Mouse (Mus musculus) C2C12 (cell line): ENCODE data around the gene Slc5a9.

ENCODE experiments used
- CTCF ChIP-seq: IDR thresholded peaks from one replicate; pipeline ENCODE4 v1.5.1; 2011; ENCODE audit not compliant: control insufficient read depth, insufficient read depth, insufficient read length
- MAX ChIP-seq: IDR thresholded peaks from one replicate; pipeline ENCODE4 v1.6.1; 2011; ENCODE audit warnings: mild to moderate bottlenecking, control low read depth
- USF1 ChIP-seq: IDR thresholded peaks from one replicate; pipeline ENCODE4 v1.6.1; 2011; ENCODE audit warnings: low read depth, mild to moderate bottlenecking, control low read depth, moderate library complexity

- TF ChIP-seq CTCF (no peak), MAX (no peak), USF1 (no peak)
These were observed 50.1 kb downstream of the Slc5a9 start for GRCm38 (mm10) chr4:111852626-111853025.
